Mouse (Mus musculus) right cerebral cortex, adult 2 months (tissue): ENCODE data around the gene Smc1a.
A peak's percentile ranks its signal among the peaks of the same experiment; 100 is the strongest.

Experiments
- DNase-seq, 2 experiments: peaks; one replicate each; pipeline ENCODE4 v3.0.0; 2021 to 2022; ENCODE audit warnings: low spot score in 2 of 2

Gene Smc1a

GRCm38 (mm10) chrX:152016151-152017145 lies at the start of gene Smc1a, which contains the start of gene Ribc1:
Smc1a (plus strand) TSS chrX:152016428.
Ribc1 (minus strand) TSS chrX:152016295.
- peak; percentile 89 to 90 for DNase-seq

GRCm38 (mm10) chrX:151999006-151999710 lies 17.1 kb upstream of the Smc1a start:
- DNase-seq = no peak

- no peak for DNase-seq
Observed at GRCm38 (mm10) chrX:152001182-152001684, 15.0 kb upstream of the Smc1a start.

- peak; percentile 75 to 78 for DNase-seq
Observed at GRCm38 (mm10) chrX:152001737-152002710, 14.2 kb upstream of the Smc1a start, which contains the start of gene Hsd17b10. Hsd17b10 (plus strand) TSS chrX:152001845.

- DNase-seq = no peak
Observed at GRCm38 (mm10) chrX:152002865-152003264, 13.4 kb upstream of the Smc1a start.

- no peak for DNase-seq
Observed at GRCm38 (mm10) chrX:152007863-152008262, 8.4 kb upstream of the Smc1a start.

GRCm38 (mm10) chrX:152015752-152016150 lies 477 bp upstream of the Smc1a start:
- DNase-seq = no peak

- DNase-seq = no peak
Observed at GRCm38 (mm10) chrX:152017186-152017585, 958 bp downstream of the Smc1a start.

GRCm38 (mm10) chrX:152019294-152019693 lies 3.1 kb downstream of the Smc1a start:
- DNase-seq = no peak

- no peak for DNase-seq
Observed at GRCm38 (mm10) chrX:152039865-152040264, 23.6 kb downstream of the Smc1a start.

GRCm38 (mm10) chrX:152047230-152047629 lies 31.0 kb downstream of the Smc1a start:
- DNase-seq = no peak

GRCm38 (mm10) chrX:152052546-152052945 lies 36.3 kb downstream of the Smc1a start:
- no peak for DNase-seq

- DNase-seq = no peak
Observed at GRCm38 (mm10) chrX:152054094-152054493, 37.9 kb downstream of the Smc1a start.

GRCm38 (mm10) chrX:152065674-152066073 lies 49.4 kb downstream of the Smc1a start:
- DNase-seq = no peak

- peak; percentile 8 to 11 for DNase-seq
Observed at GRCm38 (mm10) chrX:152067789-152068188, 51.6 kb downstream of the Smc1a start.

- peak; percentile 69 to 77 for DNase-seq
Observed at GRCm38 (mm10) chrX:152089832-152090614, 73.8 kb downstream of the Smc1a start.

GRCm38 (mm10) chrX:152097572-152097971 lies 81.3 kb downstream of the Smc1a start:
- no peak for DNase-seq
